Mouse (Mus musculus): ENCODE measurements around the gene Lnx2. TPM values are rescaled to one million over a fixed set of nuclear protein-coding genes. Genes with fewer than 3 reads are reported as not detected.

The Lnx2 gene
- total RNA-seq, 2 experiments from 2014 or later: 16.5 to 16.6 TPM

Other genes starting within 250 kb of the Lnx2 start
- gene Rpl21, start 243.7 kb downstream of the Lnx2 start, total RNA-seq (2021): 100 to 1,000 TPM; 187 to 214 TPM
- gene Rasl11a, start 231.5 kb downstream of the Lnx2 start, total RNA-seq (2021): 1 to 10 TPM; 6.0 to 6.6 TPM
- gene Gtf3a, start 127.9 kb downstream of the Lnx2 start, total RNA-seq (2021): 10 to 100 TPM; 29.2 to 29.5 TPM
- 10 to 100 TPM; 13.3 to 15.7 TPM for gene Mtif3, start 112.8 kb downstream of the Lnx2 start, total RNA-seq (2021)
- gene Polr1d, start 464 bp upstream of the Lnx2 start, total RNA-seq (2021): 10 to 100 TPM; 78.1 to 81.6 TPM
- not detected for gene Gsx1, start 112.1 kb upstream of the Lnx2 start, total RNA-seq (2021)
- gene Pdx1, start 193.4 kb upstream of the Lnx2 start, total RNA-seq (2021): not detected
- gene Cdx2, start 230.7 kb upstream of the Lnx2 start, total RNA-seq (2021): not detected
- not detected for gene Urad, start 245.9 kb upstream of the Lnx2 start, total RNA-seq (2021)